Mouse (Mus musculus): Measurements from ENCODE around the gene Metap1d. TPM values are rescaled to one million over a fixed set of nuclear protein-coding genes. Genes with fewer than 3 reads are reported as not detected.

Metap1d gene
- polyA plus RNA-seq, 1 experiment, result 56.1 TPM

DNA sequence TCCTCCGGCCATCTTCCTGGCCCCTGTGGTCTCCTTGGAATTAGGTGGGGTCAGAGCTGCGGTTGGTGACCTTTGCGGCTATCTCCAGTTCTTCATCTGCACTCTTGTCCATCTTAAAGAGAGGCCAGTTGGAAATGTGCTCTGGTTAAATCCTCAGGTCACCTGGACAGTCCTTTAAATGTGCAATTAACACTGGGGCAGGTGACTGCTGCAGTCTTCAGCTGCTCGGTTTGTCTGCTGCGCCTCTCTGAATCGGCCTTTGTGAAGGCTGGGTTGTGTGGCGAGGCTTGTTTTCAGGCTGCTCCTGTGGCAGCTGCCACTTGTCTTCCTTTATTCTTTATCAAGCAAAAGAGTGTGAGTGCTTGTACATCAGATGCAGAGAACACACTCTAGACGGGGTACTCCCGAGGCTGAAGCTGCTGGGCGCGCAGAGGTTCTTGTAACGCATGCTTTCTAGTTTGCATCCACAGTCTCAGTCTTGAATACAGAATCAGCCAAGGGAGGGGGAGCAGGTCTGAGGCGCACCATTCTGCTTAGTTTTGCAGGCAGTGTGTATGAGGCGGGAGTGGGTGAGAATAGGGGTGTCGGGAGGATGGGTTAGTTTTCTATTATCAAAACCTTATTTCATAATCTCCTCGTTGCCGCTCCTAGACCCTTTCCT lies 7.4 kb upstream of the Metap1d start:
- Histone ChIP-seq H3K4me1 (ENCODE audit: control insufficient read depth, insufficient read depth, low read length) (no peaks in the 10 kb centered on the region), H3K4me3 (replicated peaks; ENCODE audit: insufficient read depth, low read depth, low read length) (no peak overlapping the region), H3K27ac (ENCODE audit: insufficient read depth, low read length) (no peak overlapping the region), H3K27me3 (ENCODE audit: control insufficient read depth, insufficient read depth, low read length) (no peaks in the 10 kb centered on the region)
- 62% methylated on average over 17 of the region's 17 CpGs for WGBS
- TF ChIP-seq POLR2A (IDR thresholded peaks at IDR 0.05; ENCODE audit: borderline replicate concordance, insufficient read depth, low read length) (no peak), CTCF (IDR thresholded peaks at IDR 0.05; ENCODE audit: borderline replicate concordance, insufficient read depth, low read depth, low read length) (no peak)
- no peak for DNase-seq

DNA sequence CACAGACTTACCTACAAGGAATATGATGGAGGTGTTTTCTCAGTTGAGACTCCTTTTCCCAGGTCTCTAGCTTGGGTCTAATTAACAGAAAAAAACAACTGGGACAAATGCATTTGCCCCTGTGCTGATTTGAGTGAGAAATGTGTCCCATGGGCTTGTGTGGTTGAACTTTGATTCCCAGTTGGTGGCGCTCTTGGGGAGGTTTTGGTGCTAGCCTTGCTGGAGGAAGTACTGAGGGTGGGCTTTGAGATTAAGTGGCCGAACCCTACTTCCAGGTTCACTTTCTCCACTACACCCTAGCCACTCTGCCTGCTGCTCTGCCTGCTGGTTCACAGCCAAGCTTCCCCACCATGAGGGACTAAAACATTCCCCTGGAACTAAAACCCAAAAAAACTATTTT lies 3.5 kb upstream of the Metap1d start:
- no peaks in the 10 kb centered on the region for H3K4me1 ChIP-seq (ENCODE audit: control insufficient read depth, insufficient read depth, low read length)
- H3K4me3 ChIP-seq (replicated peaks; ENCODE audit: insufficient read depth, low read depth, low read length), result no peak overlapping the region
- no peak for DNase-seq
- H3K27me3 ChIP-seq (ENCODE audit: control insufficient read depth, insufficient read depth, low read length), result no peaks in the 10 kb centered on the region
- H3K27ac ChIP-seq (ENCODE audit: insufficient read depth, low read length), result no peak overlapping the region
- no peak for TF ChIP-seq POLR2A (IDR thresholded peaks at IDR 0.05; ENCODE audit: borderline replicate concordance, insufficient read depth, low read length)
- no peak for TF ChIP-seq CTCF (IDR thresholded peaks at IDR 0.05; ENCODE audit: borderline replicate concordance, insufficient read depth, low read depth, low read length)
- 16% methylated on average over 2 of the region's 2 CpGs for WGBS

DNA sequence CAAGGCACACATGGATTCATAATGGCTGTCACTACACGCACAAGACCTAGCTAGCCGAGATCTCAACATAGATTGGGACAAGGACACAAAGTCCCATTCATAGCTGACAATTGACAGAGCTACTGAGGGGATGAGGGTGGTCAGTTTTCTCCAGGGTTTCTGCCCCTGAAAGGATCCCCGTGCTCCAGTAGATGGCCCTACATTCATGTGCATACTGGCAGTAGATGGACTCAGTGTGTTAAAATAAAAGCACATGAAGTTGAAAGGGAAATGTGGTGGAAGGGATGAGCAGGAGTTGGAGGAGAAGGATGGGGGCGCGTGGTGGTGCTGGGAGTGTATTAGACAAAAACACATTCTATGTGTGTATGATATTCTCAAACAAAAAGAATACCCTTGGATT lies 1.3 kb upstream of the Metap1d start:
- WGBS, result 77% methylated on average over 5 of the region's 5 CpGs

DNA sequence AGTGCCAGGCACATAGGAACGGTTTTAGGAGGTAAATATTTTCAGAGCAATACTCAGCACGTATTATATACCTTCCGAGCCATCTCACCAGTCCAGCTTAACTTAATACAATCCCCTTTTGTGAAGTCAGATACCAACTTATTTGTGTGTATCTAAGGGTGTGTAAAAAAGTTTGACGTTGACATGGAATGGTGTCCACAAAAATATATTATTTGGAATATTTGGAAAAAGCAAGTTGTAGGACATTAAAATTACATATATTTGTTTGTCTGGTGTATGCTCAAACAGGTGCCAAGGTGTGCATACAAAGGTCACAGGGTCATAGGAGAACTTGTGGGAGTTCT lies 813 bp downstream of the Metap1d start:
- WGBS, result 42% methylated on average over 4 of the region's 4 CpGs
- Histone ChIP-seq H3K27ac (ENCODE audit: insufficient read depth, low read length) (no peak overlapping the region), H3K4me1 (ENCODE audit: control insufficient read depth, insufficient read depth, low read length) (no peaks in the 10 kb centered on the region), H3K27me3 (ENCODE audit: control insufficient read depth, insufficient read depth, low read length) (no peaks in the 10 kb centered on the region), H3K4me3 (replicated peaks; ENCODE audit: insufficient read depth, low read depth, low read length) (no peak overlapping the region)
- DNase-seq, result no peak
- TF ChIP-seq POLR2A (IDR thresholded peaks at IDR 0.05; ENCODE audit: borderline replicate concordance, insufficient read depth, low read length), result no peak
- TF ChIP-seq CTCF (IDR thresholded peaks at IDR 0.05; ENCODE audit: borderline replicate concordance, insufficient read depth, low read depth, low read length), result no peak

More for the DNA sequence above, 1.3 kb upstream of the Metap1d start:
- Histone ChIP-seq H3K27me3 (ENCODE audit: control insufficient read depth, insufficient read depth, low read length) (no peaks in the 10 kb centered on the region), H3K4me3 (replicated peaks; ENCODE audit: insufficient read depth, low read depth, low read length) (no peak overlapping the region), H3K27ac (ENCODE audit: insufficient read depth, low read length) (no peak overlapping the region), H3K4me1 (ENCODE audit: control insufficient read depth, insufficient read depth, low read length) (no peaks in the 10 kb centered on the region)
- no peak for TF ChIP-seq POLR2A (IDR thresholded peaks at IDR 0.05; ENCODE audit: borderline replicate concordance, insufficient read depth, low read length)
- no peak for TF ChIP-seq CTCF (IDR thresholded peaks at IDR 0.05; ENCODE audit: borderline replicate concordance, insufficient read depth, low read depth, low read length)
- DNase-seq, result no peak

DNA sequence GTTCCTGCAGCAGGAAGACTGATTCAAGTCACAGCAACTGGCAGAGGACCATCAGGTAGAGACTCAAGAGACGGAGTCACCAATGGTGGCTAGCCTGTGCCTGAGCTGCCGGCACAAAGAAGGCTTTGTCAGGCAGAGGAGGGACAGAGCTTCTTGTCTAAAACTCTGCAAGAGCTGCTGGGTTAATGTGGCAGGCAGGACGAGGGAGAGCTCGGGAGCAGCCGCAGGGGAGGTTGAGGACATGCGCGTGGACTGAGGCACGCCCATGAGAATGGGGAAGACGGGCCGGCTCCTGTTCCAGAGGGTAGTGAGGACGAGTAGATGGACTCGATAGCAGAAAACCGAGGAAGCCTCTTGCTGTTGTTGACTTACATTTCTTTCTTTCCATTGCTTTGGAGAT lies 5.5 kb downstream of the Metap1d start:
- no peak for DNase-seq
- 67% methylated on average over 13 of the region's 13 CpGs for WGBS
- TF ChIP-seq POLR2A (IDR thresholded peaks at IDR 0.05; ENCODE audit: borderline replicate concordance, insufficient read depth, low read length), result no peak
- TF ChIP-seq CTCF (IDR thresholded peaks at IDR 0.05; ENCODE audit: borderline replicate concordance, insufficient read depth, low read depth, low read length), result no peak

DNA sequence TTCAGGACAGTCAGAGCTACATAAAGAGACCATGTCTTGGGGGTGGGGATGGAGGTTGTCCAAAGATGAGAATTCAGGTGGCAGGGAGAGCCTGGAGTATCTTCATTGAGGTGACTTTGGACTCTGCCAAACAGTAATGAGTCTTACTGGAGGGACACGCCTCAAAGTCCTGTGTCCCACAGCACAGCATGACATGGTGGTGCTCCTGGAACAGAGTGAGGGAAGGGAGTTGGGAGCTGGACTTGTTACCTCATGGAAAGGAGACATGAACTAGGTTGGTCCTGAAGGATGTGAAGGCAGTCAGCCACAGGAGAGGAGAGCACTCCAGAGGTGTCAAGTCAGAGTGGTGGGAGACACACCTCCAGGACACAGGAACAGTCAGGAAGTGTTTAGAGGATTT lies 6.6 kb downstream of the Metap1d start:
- DNase-seq, result no peak
- no peak overlapping the region for H3K27ac ChIP-seq (ENCODE audit: insufficient read depth, low read length)

More for the DNA sequence above, 5.5 kb downstream of the Metap1d start:
- H3K4me1 ChIP-seq (ENCODE audit: control insufficient read depth, insufficient read depth, low read length), result no peaks in the 10 kb centered on the region
- H3K27ac ChIP-seq (ENCODE audit: insufficient read depth, low read length), result no peak overlapping the region
- no peaks in the 10 kb centered on the region for H3K27me3 ChIP-seq (ENCODE audit: control insufficient read depth, insufficient read depth, low read length)
- no peak overlapping the region for H3K4me3 ChIP-seq (replicated peaks; ENCODE audit: insufficient read depth, low read depth, low read length)

DNA sequence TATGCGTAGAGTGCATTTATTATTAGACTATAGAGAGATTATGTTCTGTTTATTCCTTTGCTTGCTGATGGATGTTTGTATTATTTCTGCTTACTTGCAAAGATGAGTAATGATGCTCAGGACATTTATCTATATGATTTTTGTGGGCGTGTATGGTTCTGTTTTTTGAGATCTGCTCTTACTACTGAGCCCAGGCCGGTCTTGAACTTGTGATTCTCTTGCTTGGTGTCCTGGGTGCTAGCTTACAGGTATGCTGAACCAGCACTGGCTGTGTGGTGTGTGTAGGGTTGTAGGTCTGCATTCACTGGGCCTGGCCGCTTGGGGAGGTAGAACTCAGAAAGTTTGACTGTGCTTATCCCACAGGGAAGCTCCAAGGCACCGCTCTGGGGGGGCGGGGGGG lies 8.1 kb downstream of the Metap1d start:
- 73% methylated on average over 6 of the region's 6 CpGs for WGBS
- TF ChIP-seq POLR2A (IDR thresholded peaks at IDR 0.05; ENCODE audit: borderline replicate concordance, insufficient read depth, low read length) (no peak), CTCF (IDR thresholded peaks at IDR 0.05; ENCODE audit: borderline replicate concordance, insufficient read depth, low read depth, low read length) (no peak)
- H3K4me3 ChIP-seq (replicated peaks; ENCODE audit: insufficient read depth, low read depth, low read length), result no peak overlapping the region
- no peak overlapping the region for H3K27ac ChIP-seq (ENCODE audit: insufficient read depth, low read length)
- H3K27me3 ChIP-seq (ENCODE audit: control insufficient read depth, insufficient read depth, low read length), result no peaks in the 10 kb centered on the region
- H3K4me1 ChIP-seq (ENCODE audit: control insufficient read depth, insufficient read depth, low read length), result peaks cover 4% of the 10 kb centered on the region
- DNase-seq, result no peak

More for the DNA sequence above, 6.6 kb downstream of the Metap1d start:
- Histone ChIP-seq H3K4me3 (replicated peaks; ENCODE audit: insufficient read depth, low read depth, low read length) (no peak overlapping the region), H3K4me1 (ENCODE audit: control insufficient read depth, insufficient read depth, low read length) (no peaks in the 10 kb centered on the region), H3K27me3 (ENCODE audit: control insufficient read depth, insufficient read depth, low read length) (no peaks in the 10 kb centered on the region)
- WGBS, result 89% methylated on average over 1 of the region's 1 CpGs
- no peak for TF ChIP-seq CTCF (IDR thresholded peaks at IDR 0.05; ENCODE audit: borderline replicate concordance, insufficient read depth, low read depth, low read length)
- no peak for TF ChIP-seq POLR2A (IDR thresholded peaks at IDR 0.05; ENCODE audit: borderline replicate concordance, insufficient read depth, low read length)

DNA sequence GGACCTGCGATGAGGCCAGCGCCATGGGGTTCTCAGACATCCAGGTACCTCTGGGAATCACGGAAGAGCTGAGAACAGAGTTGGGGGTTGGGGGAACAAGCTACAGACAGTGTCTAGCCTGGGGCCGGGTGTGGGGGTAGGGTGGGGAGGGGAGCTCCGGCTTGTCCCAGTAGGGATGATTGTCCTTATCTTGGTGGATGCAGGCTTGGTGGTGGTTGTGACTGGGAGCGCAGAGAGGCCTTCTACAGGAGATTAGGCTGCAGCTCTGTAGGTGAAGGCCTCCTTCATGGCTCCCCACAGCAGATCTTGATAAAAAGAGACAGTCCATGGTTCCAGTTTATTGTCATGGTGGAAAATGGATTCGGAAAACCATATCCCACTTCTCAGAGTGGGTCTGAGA lies 8.5 kb downstream of the Metap1d start:
- no peak overlapping the region for H3K4me3 ChIP-seq (replicated peaks; ENCODE audit: insufficient read depth, low read depth, low read length)
- no peak overlapping the region for H3K27ac ChIP-seq (ENCODE audit: insufficient read depth, low read length)
- H3K4me1 ChIP-seq (ENCODE audit: control insufficient read depth, insufficient read depth, low read length), result peaks cover 6% of the 10 kb centered on the region
- TF ChIP-seq POLR2A (IDR thresholded peaks at IDR 0.05; ENCODE audit: borderline replicate concordance, insufficient read depth, low read length), result no peak
- no peak for TF ChIP-seq CTCF (IDR thresholded peaks at IDR 0.05; ENCODE audit: borderline replicate concordance, insufficient read depth, low read depth, low read length)
- no peak for DNase-seq
- H3K27me3 ChIP-seq (ENCODE audit: control insufficient read depth, insufficient read depth, low read length), result no peaks in the 10 kb centered on the region
- WGBS, result 69% methylated on average over 7 of the region's 7 CpGs

All from cerebellum, adult 2 months (tissue).